Mouse (Mus musculus): Measurements from ENCODE around the gene Depp1. TPM values are rescaled to one million over a fixed set of nuclear protein-coding genes. Genes with fewer than 3 reads are reported as not detected.

The Depp1 gene
- polyA plus RNA-seq, 1 experiment, result 12.0 TPM

DNA sequence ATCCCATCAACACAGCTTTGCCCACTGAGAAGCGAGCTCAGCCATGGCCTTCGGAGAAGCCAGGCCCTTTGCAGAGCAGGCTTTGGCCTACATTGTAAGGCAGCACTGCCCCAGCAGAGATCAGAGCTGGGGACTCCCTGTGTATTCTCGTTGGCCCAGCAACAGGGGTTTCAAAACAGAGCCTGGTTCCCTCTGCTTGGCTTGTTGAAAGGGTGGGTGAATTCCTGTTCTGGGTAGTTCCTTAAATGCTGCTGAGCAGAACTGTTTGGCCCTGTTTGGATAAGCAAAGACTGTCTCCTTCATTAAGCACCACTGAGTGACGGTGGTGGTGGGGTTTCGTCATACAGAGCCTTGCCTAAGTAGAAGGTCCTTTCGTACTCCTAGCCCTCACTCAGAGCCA, 13.6 kb downstream of the Depp1 start:
- H3K27me3 ChIP-seq (ENCODE audit: control insufficient read depth, insufficient read depth, insufficient read length), result no peaks in the 10 kb centered on the region
- no peak overlapping the region for H3ac ChIP-seq (ENCODE audit: control insufficient read depth, insufficient read length)
- no peak for TF ChIP-seq MYOD1 (IDR thresholded peaks at IDR 0.05; ENCODE audit: control insufficient read depth in 1 of 3, insufficient read length in 2 of 3, low read depth in 2 of 3)
- H3K4me3 ChIP-seq, result no peak overlapping the region
- H3K4me2 ChIP-seq (ENCODE audit: low read depth), result no peak overlapping the region
- H3K36me3 ChIP-seq (ENCODE audit: control insufficient read depth, insufficient read depth), result no peaks in the 10 kb centered on the region
- no peaks in the 10 kb centered on the region for H3K79me2 ChIP-seq (ENCODE audit: control insufficient read depth, insufficient read depth)

GRCm38 (mm10) chr6:116664830-116665229, 14.4 kb downstream of the Depp1 start:
- H3K36me3 ChIP-seq (ENCODE audit: control insufficient read depth, insufficient read depth), result no peaks in the 10 kb centered on the region
- H3K4me2 ChIP-seq (ENCODE audit: low read depth), result no peak overlapping the region
- no peaks in the 10 kb centered on the region for H3K27me3 ChIP-seq (ENCODE audit: control insufficient read depth, insufficient read depth, insufficient read length)
- no peak overlapping the region for H3K4me3 ChIP-seq
- H3K79me2 ChIP-seq (ENCODE audit: control insufficient read depth, insufficient read depth), result no peaks in the 10 kb centered on the region
- H3ac ChIP-seq (ENCODE audit: control insufficient read depth, insufficient read length), result no peak overlapping the region
- no peak for TF ChIP-seq POLR2A (IDR thresholded peaks at IDR 0.05; ENCODE audit: insufficient read length, low read depth)
- TF ChIP-seq CEBPB (IDR thresholded peaks at IDR 0.05; ENCODE audit: insufficient read depth, poor library complexity, severe bottlenecking), result no peak

- TF ChIP-seq SRF (IDR thresholded peaks at IDR 0.05; ENCODE audit: control insufficient read depth, insufficient read length, low read depth), result no peak
- TF ChIP-seq REST (IDR thresholded peaks at IDR 0.05; ENCODE audit: insufficient read depth, insufficient read length), result no peak
- 0 out of 2 replicates have a peak, but pooled peaks have one; percentile 16 for TF ChIP-seq CEBPB (IDR thresholded peaks at IDR 0.05; ENCODE audit: insufficient read depth, poor library complexity, severe bottlenecking)
- no peaks in the 10 kb centered on the region for H3K27me3 ChIP-seq (ENCODE audit: control insufficient read depth, insufficient read depth, insufficient read length)
- no peaks in the 10 kb centered on the region for H3K79me2 ChIP-seq (ENCODE audit: control insufficient read depth, insufficient read depth)
- no peak overlapping the region for H3ac ChIP-seq (ENCODE audit: control insufficient read depth, insufficient read length)
- no peak overlapping the region for H3K4me2 ChIP-seq (ENCODE audit: low read depth)
- H3K4me3 ChIP-seq, result no peak overlapping the region
- H3K36me3 ChIP-seq (ENCODE audit: control insufficient read depth, insufficient read depth), result no peaks in the 10 kb centered on the region
Observed at GRCm38 (mm10) chr6:116666085-116666750, 15.8 kb downstream of the Depp1 start.

GRCm38 (mm10) chr6:116666892-116667291, 16.5 kb downstream of the Depp1 start:
- TF ChIP-seq MYOG (IDR thresholded peaks at IDR 0.05; ENCODE audit: control insufficient read depth in 1 of 3, insufficient read depth in 1 of 3, insufficient read length in 2 of 3, low read depth in 2 of 3), result no peak
- TF ChIP-seq POLR2A (IDR thresholded peaks at IDR 0.05; ENCODE audit: insufficient read length, low read depth), result no peak
- TF ChIP-seq SRF (IDR thresholded peaks at IDR 0.05; ENCODE audit: control insufficient read depth, insufficient read length, low read depth), result no peak
- no peak for TF ChIP-seq TCF3 (IDR thresholded peaks at IDR 0.05; ENCODE audit: insufficient read length, low read depth)
- no peak for TF ChIP-seq POLR2AphosphoS2 (IDR thresholded peaks at IDR 0.05; ENCODE audit: insufficient read length, low read depth)
- TF ChIP-seq MAX (IDR thresholded peaks at IDR 0.05; ENCODE audit: low read depth), result no peak
- no peak for TF ChIP-seq CEBPB (IDR thresholded peaks at IDR 0.05; ENCODE audit: insufficient read depth, poor library complexity, severe bottlenecking)
- TF ChIP-seq REST (IDR thresholded peaks at IDR 0.05; ENCODE audit: insufficient read depth, insufficient read length), result no peak
- no peak for TF ChIP-seq MYOD1 (IDR thresholded peaks at IDR 0.05; ENCODE audit: control insufficient read depth in 1 of 3, insufficient read length in 2 of 3, low read depth in 2 of 3)
- no peak for TF ChIP-seq USF1 (IDR thresholded peaks at IDR 0.05; ENCODE audit: low read depth)
- TF ChIP-seq TCF12 (IDR thresholded peaks at IDR 0.05; ENCODE audit: insufficient read depth, poor library complexity, severe bottlenecking), result no peak
- TF ChIP-seq E2F4 (IDR thresholded peaks at IDR 0.05; ENCODE audit: insufficient read depth), result no peak
- Histone ChIP-seq H3K36me3 (ENCODE audit: control insufficient read depth, insufficient read depth) (no peaks in the 10 kb centered on the region), H3K79me2 (ENCODE audit: control insufficient read depth, insufficient read depth) (no peaks in the 10 kb centered on the region), H3K27me3 (ENCODE audit: control insufficient read depth, insufficient read depth, insufficient read length) (no peaks in the 10 kb centered on the region), H3K4me2 (ENCODE audit: low read depth) (no peak overlapping the region), H3ac (ENCODE audit: control insufficient read depth, insufficient read length) (no peak overlapping the region), H3K4me3 (no peak overlapping the region)

DNA sequence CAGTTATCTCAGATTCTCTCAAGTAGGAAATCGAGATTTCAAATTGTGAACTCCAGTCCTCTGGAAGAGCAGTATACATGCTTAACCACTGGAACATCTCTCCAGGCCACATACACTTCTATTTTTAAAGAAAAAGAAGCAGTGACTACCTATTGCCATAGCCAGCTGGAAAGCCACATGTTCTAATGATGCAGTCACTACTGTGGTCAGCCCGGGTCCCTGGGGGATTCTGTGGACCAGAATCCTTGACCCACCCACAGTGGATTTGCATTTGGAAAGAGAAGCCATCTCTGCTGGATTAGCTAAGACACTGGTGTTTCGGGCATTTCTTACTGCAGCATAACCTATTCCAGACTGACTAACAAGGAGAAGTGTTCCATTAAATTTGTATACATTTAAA, 17.0 kb downstream of the Depp1 start:
- H3K4me3 ChIP-seq, result no peak overlapping the region
- no peaks in the 10 kb centered on the region for H3K27me3 ChIP-seq (ENCODE audit: control insufficient read depth, insufficient read depth, insufficient read length)
- H3K4me2 ChIP-seq (ENCODE audit: low read depth), result peak overlapping the region; percentile 34
- H3K79me2 ChIP-seq (ENCODE audit: control insufficient read depth, insufficient read depth), result no peaks in the 10 kb centered on the region
- no peak overlapping the region for H3ac ChIP-seq (ENCODE audit: control insufficient read depth, insufficient read length)
- no peaks in the 10 kb centered on the region for H3K36me3 ChIP-seq (ENCODE audit: control insufficient read depth, insufficient read depth)
- no peak for TF ChIP-seq REST (IDR thresholded peaks at IDR 0.05; ENCODE audit: insufficient read depth, insufficient read length)
- TF ChIP-seq MAX (IDR thresholded peaks at IDR 0.05; ENCODE audit: low read depth), result no peak
- no peak for TF ChIP-seq SRF (IDR thresholded peaks at IDR 0.05; ENCODE audit: control insufficient read depth, insufficient read length, low read depth)
- no peak for TF ChIP-seq USF1 (IDR thresholded peaks at IDR 0.05; ENCODE audit: low read depth)
- no peak for TF ChIP-seq TCF12 (IDR thresholded peaks at IDR 0.05; ENCODE audit: insufficient read depth, poor library complexity, severe bottlenecking)
- no peak for TF ChIP-seq E2F4 (IDR thresholded peaks at IDR 0.05; ENCODE audit: insufficient read depth)
- no peak for TF ChIP-seq POLR2AphosphoS2 (IDR thresholded peaks at IDR 0.05; ENCODE audit: insufficient read length, low read depth)
- no peak for TF ChIP-seq MYOD1 (IDR thresholded peaks at IDR 0.05; ENCODE audit: control insufficient read depth in 1 of 3, insufficient read length in 2 of 3, low read depth in 2 of 3)
- TF ChIP-seq MYOG (IDR thresholded peaks at IDR 0.05; ENCODE audit: control insufficient read depth in 1 of 3, insufficient read depth in 1 of 3, insufficient read length in 2 of 3, low read depth in 2 of 3), result no peak

All from myocyte (in vitro differentiated cells).